Mouse (Mus musculus) heart, adult 9 months (tissue): ENCODE data around the gene Rab14.

Experiments
- DNase-seq, 2 experiments: peaks; one replicate each; pipeline ENCODE4 v3.0.0; 2022; ENCODE audit warnings: low spot score in 2 of 2

The Rab14 gene

DNA sequence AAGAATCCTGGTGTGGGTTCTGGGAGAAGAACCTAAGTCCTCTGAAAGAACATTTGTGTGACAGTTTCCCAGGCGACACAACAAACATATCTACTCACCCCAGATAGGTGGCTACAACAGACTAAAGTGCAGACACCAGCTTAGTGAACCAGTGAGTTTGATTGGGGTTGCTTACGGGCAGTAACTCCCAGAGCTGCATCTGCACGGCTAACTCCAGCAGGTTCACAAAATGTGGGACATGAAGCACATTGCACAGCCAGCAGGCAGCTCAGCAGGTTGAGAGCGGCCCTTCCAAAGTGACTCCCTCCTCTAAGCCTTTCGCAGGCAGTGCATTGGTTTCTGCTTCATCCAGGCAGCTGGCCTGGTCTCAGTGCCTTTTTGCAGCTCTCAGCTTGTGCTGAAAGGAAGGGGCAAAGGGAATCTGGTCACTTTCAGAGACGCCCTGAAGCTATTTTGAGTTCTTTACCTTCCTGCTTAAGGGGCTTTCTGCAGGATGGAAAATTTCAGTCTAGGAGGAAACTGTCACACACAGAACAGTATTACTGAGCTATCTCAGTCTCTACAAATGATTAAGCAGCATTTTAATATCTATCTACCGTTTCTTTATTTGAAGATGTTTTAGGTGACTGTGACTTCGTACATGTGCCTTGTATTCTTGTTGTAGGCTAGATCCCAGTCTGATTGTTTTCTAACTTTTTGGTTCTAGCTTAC lies 46.9 kb downstream of the Rab14 start:
- no peak for DNase-seq

DNA sequence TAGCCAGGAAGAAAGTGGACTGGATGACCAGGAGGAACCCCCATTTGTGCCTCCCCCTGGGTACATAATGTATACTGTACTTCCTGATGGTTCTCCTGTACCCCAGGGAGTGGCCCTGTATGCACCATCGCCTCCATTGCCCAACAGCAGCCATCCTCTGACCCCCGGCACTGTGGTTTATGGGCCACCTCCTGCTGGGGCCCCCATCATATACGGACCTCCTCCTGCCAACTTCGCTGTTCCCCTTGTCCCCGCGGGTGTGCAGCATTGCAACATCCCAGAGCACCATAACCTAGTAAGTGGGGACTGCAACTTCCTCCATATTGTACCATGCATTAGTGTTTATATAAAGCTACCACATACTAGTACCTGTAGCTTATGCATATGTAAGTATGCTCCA lies 47.7 kb downstream of the Rab14 start:
- DNase-seq: no peak

DNA sequence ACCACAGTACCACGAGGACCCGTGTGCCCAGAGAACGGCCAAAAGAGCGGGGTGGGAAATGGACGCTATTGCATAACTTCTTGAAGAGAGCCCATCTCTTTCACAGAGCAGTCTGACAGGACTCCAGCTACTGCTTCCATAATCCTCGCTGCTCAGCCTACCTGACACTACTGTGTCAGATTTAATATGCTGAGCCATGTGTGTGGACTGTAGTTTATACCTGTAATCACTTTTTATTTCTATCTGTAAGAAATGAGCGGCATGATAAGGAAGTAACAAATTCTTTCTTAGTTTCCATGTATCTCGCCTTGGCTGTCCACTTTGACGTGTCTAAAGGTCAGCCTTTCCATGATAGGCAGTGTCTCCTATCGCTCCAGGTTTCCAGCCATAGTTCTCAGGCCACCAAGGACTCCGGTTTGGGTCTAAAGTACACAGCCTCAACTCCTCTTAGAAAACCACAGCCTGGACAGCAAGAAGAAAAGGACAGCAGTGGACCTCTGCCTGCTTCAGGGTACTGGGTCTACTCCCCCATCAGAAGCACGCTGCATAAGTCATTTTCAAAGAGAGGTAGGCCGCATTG lies 49.5 kb downstream of the Rab14 start:
- DNase-seq: no peak

DNA sequence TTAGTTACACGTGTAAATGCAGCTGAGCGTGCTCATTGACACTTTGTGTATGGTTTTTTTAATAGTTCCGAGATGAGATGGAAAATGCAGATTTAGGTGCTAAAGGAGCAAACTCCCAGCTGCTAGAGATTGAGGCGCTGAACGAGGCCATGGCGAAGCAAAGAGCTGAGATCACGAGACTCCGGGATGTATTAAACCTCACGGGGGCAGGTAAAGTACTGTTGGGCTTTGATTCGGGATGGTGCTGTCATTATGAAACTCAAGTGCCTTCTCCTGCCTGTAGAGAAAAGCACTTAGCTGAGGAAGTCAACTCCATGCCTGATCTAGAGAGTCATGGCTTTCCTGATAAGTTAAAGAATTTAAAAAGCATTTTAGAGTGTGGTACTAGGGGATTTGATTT lies 52.1 kb downstream of the Rab14 start:
- DNase-seq: no peak

DNA sequence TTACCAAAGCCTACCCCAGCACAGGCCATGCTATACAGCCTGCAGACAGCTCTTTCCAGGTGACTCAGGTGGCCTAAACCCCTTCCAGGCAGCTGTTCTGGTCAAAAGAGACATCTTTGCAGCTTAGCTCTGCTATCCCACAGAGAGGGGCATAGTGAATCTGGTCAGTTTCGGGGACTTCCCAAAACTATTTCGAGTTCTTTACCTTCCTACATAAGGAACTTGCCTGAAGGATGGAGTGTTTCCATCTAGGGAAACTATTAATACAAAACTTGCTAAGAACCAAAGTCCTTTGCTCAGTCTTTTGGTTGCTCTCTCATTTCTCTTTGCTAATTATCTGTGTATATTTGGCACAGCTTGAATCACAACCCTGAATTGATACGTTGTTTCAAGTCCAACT lies 59.2 kb downstream of the Rab14 start:
- no peak for DNase-seq

DNA sequence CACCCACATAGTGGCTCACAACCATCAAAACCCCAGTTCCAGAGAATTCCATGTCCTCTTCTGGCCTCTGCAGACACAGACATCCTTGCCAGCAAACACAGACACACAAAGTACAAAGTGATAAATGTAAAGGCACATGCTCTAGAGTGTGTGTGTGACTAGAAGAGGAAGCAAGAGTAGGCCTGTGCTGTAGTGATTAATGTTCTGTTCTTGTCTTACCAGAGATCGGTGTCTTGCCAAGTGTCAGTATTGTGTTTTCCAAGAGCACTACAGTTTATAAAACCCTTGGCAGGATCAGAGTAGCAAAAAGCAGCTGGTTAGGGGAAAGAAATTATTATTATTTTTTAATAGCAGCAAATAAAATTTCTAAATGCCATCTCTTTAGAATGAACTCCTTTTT lies 62.3 kb downstream of the Rab14 start:
- DNase-seq: no peak

DNA sequence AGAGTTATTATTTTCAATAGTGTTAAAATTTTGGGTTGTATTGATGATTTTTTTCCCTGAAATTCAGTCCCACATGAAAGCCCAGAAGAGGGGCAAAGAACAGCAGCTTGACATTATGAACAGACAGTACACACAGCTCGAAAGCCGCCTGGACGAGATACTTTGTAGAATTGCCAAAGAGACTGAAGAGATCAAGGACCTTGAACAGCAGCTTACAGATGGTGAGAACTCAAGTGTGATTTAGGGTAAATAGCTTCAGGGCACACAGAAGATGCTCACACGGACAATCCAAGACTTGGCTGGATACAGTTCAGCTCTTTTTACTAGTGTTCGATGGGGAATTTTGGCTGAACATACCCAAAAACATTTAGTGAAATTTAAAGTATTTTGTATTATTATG lies 67.0 kb downstream of the Rab14 start:
- DNase-seq: no peak

DNA sequence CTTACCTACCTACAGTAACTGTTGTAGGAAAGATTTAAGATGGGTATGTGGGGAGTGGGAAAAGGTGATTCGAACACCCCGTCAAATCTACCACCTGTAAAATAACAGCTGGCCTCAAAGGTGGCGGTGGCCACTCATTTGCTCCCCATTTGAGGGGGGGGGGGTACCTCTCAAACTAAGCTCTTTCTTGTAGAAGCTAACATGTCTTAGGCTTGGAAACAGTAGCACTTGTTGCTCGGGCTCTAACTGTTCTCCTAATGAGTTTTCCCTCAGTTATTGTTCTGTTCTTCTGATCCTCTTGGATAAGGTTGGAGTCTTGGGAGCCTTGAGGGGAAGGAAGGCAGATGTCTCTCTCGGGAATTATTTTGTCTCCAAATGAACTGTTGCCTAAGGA lies 68.3 kb downstream of the Rab14 start:
- no peak for DNase-seq

DNA sequence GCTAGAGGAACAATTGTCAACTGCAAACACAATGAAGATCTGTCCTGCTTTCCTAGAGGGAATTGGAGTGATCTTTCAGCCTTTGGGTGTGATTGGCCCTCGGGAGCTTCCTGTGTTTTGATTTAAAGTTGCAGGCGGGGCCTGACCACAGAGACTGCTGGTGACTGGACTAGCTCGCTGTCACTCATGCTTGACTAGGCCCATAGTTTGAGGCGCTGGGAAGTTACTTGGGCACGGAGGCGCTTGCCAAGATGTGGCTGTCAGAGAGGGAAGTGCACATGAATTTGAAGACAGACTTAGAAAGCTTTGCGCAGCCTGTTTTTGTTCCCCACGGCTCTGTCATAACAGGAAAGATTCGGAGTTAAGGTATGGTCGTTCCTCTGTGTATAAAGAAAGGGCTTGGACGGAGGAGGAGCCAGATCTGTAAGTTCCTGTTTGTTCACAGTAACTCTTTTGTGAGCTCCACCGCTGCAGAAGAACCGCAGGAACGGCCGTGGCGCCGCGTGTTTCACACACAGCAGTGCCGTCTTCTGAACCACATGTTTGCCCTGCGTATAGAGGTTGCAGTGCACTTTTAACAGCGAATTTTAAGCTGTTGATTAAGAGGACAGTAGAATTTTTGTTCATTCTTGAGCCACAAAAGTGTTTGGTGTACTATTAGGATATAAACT lies 68.8 kb downstream of the Rab14 start:
- DNase-seq: peak; percentile 98 to 99

DNA sequence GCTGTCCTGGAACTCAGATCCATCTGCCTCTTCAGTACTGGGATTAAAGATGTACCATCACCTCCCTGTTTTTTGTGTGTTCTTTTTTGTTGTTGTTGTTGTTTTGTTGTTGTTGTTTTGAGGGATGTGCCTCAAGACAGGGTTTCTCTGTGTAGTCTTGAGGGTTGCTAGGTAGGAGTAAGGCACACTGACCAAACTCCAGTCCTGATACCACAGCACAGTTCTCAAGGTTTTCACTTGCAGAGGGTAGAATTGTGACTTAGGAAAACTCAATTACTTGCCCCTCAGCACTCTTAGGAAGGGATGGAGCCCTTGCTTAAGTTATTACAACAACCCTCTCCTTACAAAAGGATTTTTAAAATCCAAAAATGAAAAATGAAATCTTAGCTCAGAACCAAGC lies 69.4 kb downstream of the Rab14 start:
- no peak for DNase-seq
